Mouse (Mus musculus) lung, postnatal 0 days (tissue): ENCODE measurements around the gene Inpp4a. TPM values are rescaled to one million over a fixed set of nuclear protein-coding genes. Genes with fewer than 3 reads are reported as not detected.

ENCODE experiments used
- ATAC-seq: fragments of 200-750 bp; cut with Nextera tagmentation; 2 replicates; pipeline ENCODE4 v1.8.0; 2017; ENCODE audit warnings: moderate library complexity
- DNase-seq: peaks from one replicate; pipeline ENCODE4 v3.0.0-alpha.2; 2016; ENCODE audit warnings: low spot score
- H3K27ac ChIP-seq: fragments of 300-500 bp; sonication (generic); 2 replicates; pipeline ENCODE4 v1.5.1; 2014; ENCODE audit warnings: antibody characterized with exemption, mild to moderate bottlenecking, low read length, mixed read lengths
- H3K27me3 ChIP-seq: fragments of 300-500 bp; sonication (generic); replicated peaks from 2 replicates; pipeline ENCODE4 v1.6.1; 2014; ENCODE audit warnings: low read length, mixed read lengths; ENCODE audit not compliant: insufficient read depth
- H3K36me3 ChIP-seq: fragments of 300-500 bp; sonication (generic); 2 replicates; pipeline ENCODE4 v1.6.1; 2014; ENCODE audit warnings: low read length, mixed read lengths; ENCODE audit not compliant: insufficient read depth
- H3K4me1 ChIP-seq: fragments of 300-500 bp; sonication (generic); 2 replicates; pipeline ENCODE4 v1.6.1; 2014; ENCODE audit warnings: antibody characterized with exemption, low read depth, low read length, mixed read lengths; ENCODE audit not compliant: insufficient read depth
- H3K4me2 ChIP-seq: fragments of 300-500 bp; sonication (generic); replicated peaks from 2 replicates; pipeline ENCODE4 v1.6.1; 2014; ENCODE audit warnings: low read depth, mild to moderate bottlenecking, low read length, moderate library complexity, mixed read lengths
- H3K4me3 ChIP-seq: fragments of 300-500 bp; sonication (generic); 2 replicates; pipeline ENCODE4 v1.5.1; 2014; ENCODE audit warnings: low read depth, low read length
- H3K9ac ChIP-seq: fragments of 300-500 bp; sonication (generic); replicated peaks from 2 replicates; pipeline ENCODE4 v1.6.1; 2014; ENCODE audit warnings: low read depth, mild to moderate bottlenecking
- H3K9me3 ChIP-seq: fragments of 300-500 bp; sonication (generic); 2 replicates; pipeline ENCODE4 v1.6.1; 2016; ENCODE audit warnings: low read length, mixed read lengths
- CTCF ChIP-seq: IDR thresholded peaks from 2 replicates; pipeline ENCODE4 v1.5.1; 2016; ENCODE audit warnings: antibody characterized with exemption, mild to moderate bottlenecking
- EP300 ChIP-seq: IDR thresholded peaks from 2 replicates; pipeline ENCODE4 v1.6.1; 2016; ENCODE audit warnings: antibody characterized with exemption, mild to moderate bottlenecking, control low read depth
- WGBS: fragments of 180-500 bp; shearing (Covaris S2); extraction: QIAGEN DNeasy Blood & Tissue Kit; methylation state at CpG from one replicate; pipeline ENCODE4 v1.1.7; 2014; 5-methylcytosine and 5-hydroxymethylcytosine counted together
- polyA plus RNA-seq: library from polyadenylated mRNA; unstranded; fragments of >200 nt; fragmentation: Nextera tagmentation; extraction: Ambion mirVana; gene quantifications from 2 replicates; pipeline ENCODE4 v1.2.1, GENCODE M21; 2015

The Inpp4a gene
- polyA plus RNA-seq, 1 experiment from 2014 or later, result 15.8 TPM

DNA sequence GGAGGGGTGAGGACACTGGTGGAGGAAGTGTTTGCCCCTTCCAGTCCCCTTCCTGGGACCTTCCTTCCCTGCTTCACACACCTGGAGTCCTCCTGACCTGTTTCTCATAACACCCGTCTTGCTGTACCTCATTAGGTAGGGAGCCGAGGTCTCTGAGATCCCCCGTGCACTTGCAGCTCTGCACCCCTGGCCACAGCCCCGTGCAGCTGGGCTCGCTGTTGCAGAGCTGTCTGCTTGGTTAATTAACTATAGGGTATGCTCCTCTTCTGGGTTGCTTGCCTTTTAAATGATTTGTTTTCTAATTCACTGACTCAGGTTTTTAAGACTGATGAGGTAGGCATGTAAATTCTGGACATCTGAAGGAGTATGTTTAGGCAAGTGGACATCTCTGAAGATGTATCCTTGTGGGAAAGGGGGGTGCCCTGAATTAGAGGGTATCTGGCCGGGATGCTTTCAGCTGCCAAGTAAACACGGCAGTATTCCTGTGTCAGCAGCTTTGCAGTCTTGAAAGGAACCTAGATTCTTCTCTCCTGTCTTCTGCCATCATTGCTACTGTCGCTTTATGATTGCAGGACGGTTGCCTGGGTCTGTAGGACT, 6.1 kb downstream of the Inpp4a start:
- no peaks in the 10 kb centered on the region for H3K27me3 ChIP-seq
- no peak for ATAC-seq
- 62% methylated on average over 9 of the region's 9 CpGs for WGBS

GRCm38 (mm10) chr1:37307586-37307985, 7.9 kb downstream of the Inpp4a start:
- H3K9me3 ChIP-seq, result no peaks in the 10 kb centered on the region
- TF ChIP-seq EP300, result no peak
- TF ChIP-seq CTCF, result no peak
- WGBS, result 95% methylated on average over 2 of the region's 2 CpGs
- no peak overlapping the region for H3K9ac ChIP-seq
- no peaks in the 10 kb centered on the region for H3K36me3 ChIP-seq
- no peaks in the 10 kb centered on the region for H3K27me3 ChIP-seq
- no peak overlapping the region for H3K4me3 ChIP-seq
- ATAC-seq, result no peak
- 0 out of 2 replicates have a peak, but pooled peaks cover 3% of the 10 kb centered on the region for H3K4me1 ChIP-seq
- no peak for DNase-seq
- H3K4me2 ChIP-seq, result no peak overlapping the region
- H3K27ac ChIP-seq, result no peak overlapping the region

More for the DNA sequence above, 6.1 kb downstream of the Inpp4a start:
- no peak for DNase-seq
- peaks cover 6% of the 10 kb centered on the region; the same call in 1 of the 2 replicates for H3K4me1 ChIP-seq
- H3K9me3 ChIP-seq, result no peaks in the 10 kb centered on the region
- TF ChIP-seq EP300 (no peak), CTCF (no peak)
- H3K27ac ChIP-seq, result no peak overlapping the region
- no peak overlapping the region for H3K4me2 ChIP-seq
- no peaks in the 10 kb centered on the region for H3K36me3 ChIP-seq
- H3K9ac ChIP-seq, result no peak overlapping the region
- H3K4me3 ChIP-seq, result no peak overlapping the region

DNA sequence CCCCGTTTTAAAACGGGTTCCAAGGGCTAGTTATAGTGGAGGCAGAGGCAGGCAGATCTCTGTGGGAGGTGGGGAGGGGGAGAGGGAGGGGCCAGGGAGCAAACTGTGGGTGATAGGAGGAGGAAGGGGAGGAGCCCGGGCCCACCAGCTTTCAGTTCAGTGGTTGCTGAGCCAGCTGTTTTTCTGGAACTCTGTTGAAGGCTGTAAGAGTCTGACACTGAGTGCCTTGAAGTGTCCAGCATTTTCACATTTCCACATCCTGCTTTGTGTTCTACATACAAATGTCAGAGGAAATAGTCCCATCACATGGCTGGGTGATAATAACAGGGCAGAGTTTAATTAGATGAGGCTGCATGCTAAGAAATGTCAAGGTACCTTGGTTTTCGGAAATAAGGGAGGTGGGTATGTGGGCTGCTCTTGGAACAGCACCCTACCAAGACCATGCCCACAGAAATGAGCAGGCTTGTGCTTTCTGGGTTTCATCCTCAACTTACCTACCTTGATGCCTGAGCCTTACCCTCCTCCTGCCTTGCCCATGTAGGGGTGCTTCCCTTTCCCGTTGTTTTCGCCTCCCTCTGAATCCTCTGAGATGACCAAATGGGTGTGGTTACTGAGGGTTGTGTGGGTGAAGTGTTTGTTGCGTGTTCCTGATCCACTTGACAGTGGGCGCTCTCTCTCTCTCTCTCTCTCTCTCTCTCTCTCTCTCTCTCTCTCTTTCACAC, 8.5 kb downstream of the Inpp4a start:
- DNase-seq (no peak), ATAC-seq (no peak)
- Histone ChIP-seq H3K36me3 (no peaks in the 10 kb centered on the region), H3K9ac (no peak overlapping the region), H3K27ac (no peak overlapping the region), H3K27me3 (no peaks in the 10 kb centered on the region), H3K4me2 (no peak overlapping the region), H3K9me3 (no peaks in the 10 kb centered on the region), H3K4me1 (0 out of 2 replicates have a peak, but pooled peaks cover 3% of the 10 kb centered on the region), H3K4me3 (no peak overlapping the region)
- TF ChIP-seq EP300 (no peak), CTCF (no peak)
- 75% methylated on average over 8 of the region's 8 CpGs for WGBS

DNA sequence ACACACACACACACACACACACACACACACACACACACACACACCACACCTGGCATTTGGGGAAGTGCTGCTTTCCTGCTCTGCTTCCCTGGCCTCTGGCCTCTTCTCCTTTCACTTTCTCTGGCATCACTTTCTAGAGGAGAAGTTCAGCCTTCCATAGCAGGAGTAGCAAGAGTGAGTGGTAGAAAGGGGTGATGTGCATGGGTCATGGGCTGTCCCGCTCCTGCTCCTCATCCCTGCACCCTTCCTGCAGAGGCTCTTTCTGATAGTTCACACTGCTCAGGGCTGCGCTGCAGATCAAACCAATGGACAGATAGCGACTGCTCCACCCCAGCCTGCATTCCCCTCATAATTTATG, 9.1 kb downstream of the Inpp4a start:
- 77% methylated on average over 3 of the region's 3 CpGs for WGBS
- H3K27me3 ChIP-seq, result no peaks in the 10 kb centered on the region
- no peak for TF ChIP-seq CTCF
- no peak for TF ChIP-seq EP300
- no peaks in the 10 kb centered on the region for H3K36me3 ChIP-seq
- no peak overlapping the region for H3K9ac ChIP-seq
- H3K4me3 ChIP-seq, result no peak overlapping the region
- no peak overlapping the region for H3K27ac ChIP-seq
- DNase-seq (no peak), ATAC-seq (no peak)
- H3K4me1 ChIP-seq, result 0 out of 2 replicates have a peak, but pooled peaks cover 3% of the 10 kb centered on the region
- H3K4me2 ChIP-seq, result no peak overlapping the region
- H3K9me3 ChIP-seq, result no peaks in the 10 kb centered on the region

- H3K4me1 ChIP-seq, result peaks cover 5% of the 10 kb centered on the region; the same call in 1 of the 2 replicates
- WGBS, result 97% methylated on average over 4 of the region's 4 CpGs
- TF ChIP-seq CTCF (no peak), EP300 (no peak)
- ATAC-seq (no peak), DNase-seq (no peak)
- no peaks in the 10 kb centered on the region for H3K36me3 ChIP-seq
- H3K27ac ChIP-seq, result no peak overlapping the region
- no peak overlapping the region for H3K4me2 ChIP-seq
- no peak overlapping the region for H3K9ac ChIP-seq
- H3K27me3 ChIP-seq, result no peaks in the 10 kb centered on the region
- H3K4me3 ChIP-seq, result no peak overlapping the region
- H3K9me3 ChIP-seq, result no peaks in the 10 kb centered on the region
These were observed 10.4 kb downstream of the Inpp4a start for GRCm38 (mm10) chr1:37309939-37310515.

GRCm38 (mm10) chr1:37314338-37314737, 14.7 kb downstream of the Inpp4a start:
- H3K27me3 ChIP-seq, result no peaks in the 10 kb centered on the region
- H3K4me1 ChIP-seq, result peaks cover 10% of the 10 kb centered on the region; the same call in 1 of the 2 replicates
- H3K9me3 ChIP-seq, result no peaks in the 10 kb centered on the region
- no peak overlapping the region for H3K4me2 ChIP-seq
- 52% methylated on average over 7 of the region's 7 CpGs for WGBS
- ATAC-seq, result no peak
- no peak overlapping the region for H3K9ac ChIP-seq
- H3K36me3 ChIP-seq, result no peaks in the 10 kb centered on the region
- no peak for DNase-seq
- no peak overlapping the region for H3K4me3 ChIP-seq
- TF ChIP-seq CTCF, result no peak
- no peak for TF ChIP-seq EP300
- H3K27ac ChIP-seq, result no peak overlapping the region
